Mouse (Mus musculus) heart, embryonic 14.5 days (tissue): Measurements from ENCODE around the gene Arhgef1. TPM values are rescaled to one million over a fixed set of nuclear protein-coding genes. Genes with fewer than 3 reads are reported as not detected.

Experiments used
- ATAC-seq: fragments of 200-750 bp; cut with Nextera tagmentation; 2 replicates; pipeline ENCODE4 v1.8.0; 2017; ENCODE audit warnings: low read depth, moderate TSS enrichment; ENCODE audit not compliant: insufficient number of reproducible peaks, insufficient read depth, low FRiP score
- H3K27ac ChIP-seq, 2 experiments: fragments of 200-500 bp in 1 of 2; fragments of 300-500 bp in 1 of 2; sonication (generic) in 1 of 2; replicated peaks in 1 of 2; 2 replicates each; pipeline ENCODE4 v1.5.1; 2012 to 2014; ENCODE audit warnings: low read depth in 2 of 2, low read length in 2 of 2, control low read depth in 1 of 2, mild to moderate bottlenecking in 1 of 2, mixed read lengths in 1 of 2; ENCODE audit not compliant: control insufficient read depth in 1 of 2, insufficient read depth in 1 of 2
- H3K27me3 ChIP-seq: fragments of 300-500 bp; sonication (generic); 2 replicates; pipeline ENCODE4 v1.6.1; 2014; ENCODE audit warnings: mild to moderate bottlenecking, low read length, control low read depth; ENCODE audit not compliant: control insufficient read depth, insufficient read depth
- H3K36me3 ChIP-seq: fragments of 300-500 bp; sonication (generic); 2 replicates; pipeline ENCODE4 v1.6.1; 2014; ENCODE audit warnings: mild to moderate bottlenecking, control low read depth, low read length, mixed read lengths; ENCODE audit not compliant: control insufficient read depth, insufficient read depth
- H3K4me1 ChIP-seq, 2 experiments: fragments of 200-500 bp in 1 of 2; fragments of 300-500 bp in 1 of 2; sonication (generic) in 1 of 2; 2 replicates each; pipeline ENCODE4 v1.6.1; 2012 to 2014; ENCODE audit warnings: low read length in 2 of 2, control low read depth in 1 of 2, mixed read lengths in 1 of 2; ENCODE audit not compliant: control insufficient read depth in 2 of 2, insufficient read depth in 2 of 2
- H3K4me2 ChIP-seq: fragments of 300-500 bp; sonication (generic); 2 replicates; pipeline ENCODE4 v1.6.1; 2014; ENCODE audit warnings: mild to moderate bottlenecking, low read length
- H3K4me3 ChIP-seq, 2 experiments: fragments of 200-500 bp in 1 of 2; fragments of 300-500 bp in 1 of 2; sonication (generic) in 1 of 2; 2 replicates each; pipeline ENCODE4 v1.5.1; 2012 to 2014; ENCODE audit warnings: low read length in 2 of 2, mild to moderate bottlenecking in 2 of 2, control low read depth in 1 of 2, low read depth in 1 of 2, moderate library complexity in 1 of 2; ENCODE audit not compliant: control insufficient read depth in 1 of 2, insufficient read depth in 1 of 2
- H3K9ac ChIP-seq: fragments of 300-500 bp; sonication (generic); 2 replicates; pipeline ENCODE4 v1.6.1; 2014; ENCODE audit warnings: mild to moderate bottlenecking, low read length
- H3K9me3 ChIP-seq: fragments of 300-500 bp; sonication (generic); 2 replicates; pipeline ENCODE4 v1.6.1; 2016; ENCODE audit warnings: low read length, control low read depth; ENCODE audit not compliant: control insufficient read depth
- WGBS: fragments of 180-500 bp; shearing (Covaris S2); extraction: QIAGEN DNeasy Blood & Tissue Kit; methylation state at CpG from one replicate; pipeline ENCODE4 v1.1.7; 2014; 5-methylcytosine and 5-hydroxymethylcytosine counted together
- microRNA-seq: library from miRNA; unstranded; fragments of <30 nt; microRNA quantifications from one replicate; pipeline ENCODE4, GENCODE M21; 2016
- polyA plus RNA-seq: library from polyadenylated mRNA; unstranded; fragments of >200 nt; fragmentation: Nextera tagmentation; extraction: Ambion mirVana; gene quantifications from 2 replicates; pipeline ENCODE4 v1.2.1, GENCODE M21; 2014

Arhgef1 gene
- polyA plus RNA-seq, 1 experiment from 2014 or later = 63.3 TPM

DNA sequence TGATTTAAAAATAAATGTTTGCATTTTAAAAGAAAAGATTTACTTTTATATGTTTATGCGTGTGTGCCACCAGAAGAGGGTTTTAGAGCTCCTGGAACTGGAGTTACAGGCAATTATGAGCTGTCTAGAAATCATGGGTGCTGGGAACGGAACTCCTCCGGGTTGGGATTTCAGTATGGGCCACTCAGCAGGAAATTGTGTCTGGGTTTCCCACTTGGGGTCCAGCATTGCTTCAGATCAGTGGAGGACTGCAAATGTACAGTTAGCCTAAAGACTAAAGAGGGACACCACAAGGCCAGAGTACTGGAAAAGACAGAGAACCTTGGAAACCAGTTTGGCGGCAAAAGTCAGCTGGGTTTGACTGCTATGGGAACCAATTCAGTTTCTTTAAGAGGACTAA is 70.5 kb downstream of the Arhgef1 start:
- WGBS = 75% methylated on average over 4 of the region's 4 CpGs
- Histone ChIP-seq H3K4me2 (no peak overlapping the region), H3K27me3 (no peaks in the 10 kb centered on the region), H3K4me1 (peaks cover 5 to 9% of the 10 kb centered on the region in 2 experiments), H3K9me3 (no peaks in the 10 kb centered on the region), H3K27ac (no peak overlapping the region), H3K9ac (no peak overlapping the region), H3K36me3 (peaks cover 8% of the 10 kb centered on the region), H3K4me3 (no peak overlapping the region)
- ATAC-seq = no peak

DNA sequence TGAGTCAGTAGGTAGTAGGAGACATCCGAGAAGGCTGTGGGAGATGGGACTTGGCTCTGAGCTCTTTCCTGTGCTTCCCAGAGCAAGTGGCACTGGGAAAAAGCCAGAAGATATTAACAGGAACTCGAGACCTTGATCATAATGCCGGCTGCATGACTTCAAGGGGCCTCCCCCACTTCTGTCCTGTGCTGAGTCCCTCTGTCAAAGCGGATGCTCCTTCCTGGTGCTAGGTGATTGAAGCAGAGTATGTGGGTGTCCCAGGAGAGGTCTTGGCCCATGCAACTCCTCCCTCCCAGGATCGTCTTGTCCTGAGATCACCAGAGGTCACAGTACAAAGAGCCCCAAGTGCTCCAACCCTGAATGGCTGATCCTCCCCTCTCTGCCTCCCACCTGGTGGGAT is 71.2 kb downstream of the Arhgef1 start:
- Histone ChIP-seq H3K27ac (no peak overlapping the region), H3K4me3 (no peak overlapping the region), H3K9me3 (no peaks in the 10 kb centered on the region), H3K36me3 (peaks cover 8% of the 10 kb centered on the region), H3K4me2 (no peak overlapping the region), H3K9ac (no peak overlapping the region), H3K27me3 (no peaks in the 10 kb centered on the region), H3K4me1 (peaks cover 5 to 9% of the 10 kb centered on the region in 2 experiments)
- no peak for ATAC-seq
- WGBS = 60% methylated on average over 5 of the region's 5 CpGs

DNA sequence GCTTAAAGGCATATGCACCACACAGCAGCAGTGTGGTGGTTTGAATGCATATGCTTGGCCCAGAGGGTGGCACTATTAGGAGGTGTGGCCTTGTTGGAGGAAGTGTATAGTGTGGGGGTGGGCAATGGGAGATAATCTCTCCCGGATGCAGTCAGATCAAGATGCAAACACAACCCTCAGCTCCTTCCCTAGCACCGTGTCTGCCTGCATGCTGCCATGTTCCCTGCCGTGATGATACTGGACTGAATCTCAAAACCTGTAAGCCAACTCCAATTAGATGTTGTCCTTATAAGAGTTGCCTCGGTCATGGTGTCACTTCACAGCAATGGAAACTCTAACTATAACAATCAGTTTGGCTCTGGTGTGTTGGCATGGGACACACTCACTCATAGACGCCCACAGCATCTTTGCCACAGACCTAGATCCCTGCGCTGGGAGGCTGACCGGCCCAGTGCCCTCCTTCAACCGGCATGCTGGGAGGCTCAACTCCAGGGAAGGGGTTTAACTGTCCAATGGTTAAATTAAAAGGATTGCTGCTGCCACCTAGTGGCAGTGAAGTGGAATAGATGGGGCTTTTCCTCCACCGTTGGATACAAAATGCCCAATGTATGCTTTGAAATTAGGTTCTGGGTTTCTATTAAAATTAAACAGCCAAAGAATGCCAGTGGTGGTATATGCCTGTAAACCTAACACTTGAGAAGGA is 72.3 kb downstream of the Arhgef1 start:
- ATAC-seq = no peak
- H3K9ac ChIP-seq = no peak overlapping the region
- H3K4me3 ChIP-seq = no peak overlapping the region
- peaks cover 2% of the 10 kb centered on the region for H3K36me3 ChIP-seq
- no peak overlapping the region for H3K27ac ChIP-seq
- no peak overlapping the region for H3K4me2 ChIP-seq
- WGBS = 27% methylated on average over 9 of the region's 9 CpGs
- no peaks in the 10 kb centered on the region for H3K9me3 ChIP-seq
- peaks cover 5 to 9% of the 10 kb centered on the region in 2 experiments for H3K4me1 ChIP-seq
- H3K27me3 ChIP-seq = no peaks in the 10 kb centered on the region

Small RNAs within 50 kb of the gene (microRNA-seq; reads per million reads assigned to microRNA genes)
- not detected for gene Mir7046

Other genes with a start within 250 kb of the Arhgef1 start
- gene Tex101, start 226.2 kb upstream of the Arhgef1 start, polyA plus RNA-seq = not detected in 2 replicates
- not detected in 2 replicates for gene BC049730, start 193.7 kb upstream of the Arhgef1 start, polyA plus RNA-seq
- not detected in 2 replicates for gene Gm4763, start 176.0 kb upstream of the Arhgef1 start, polyA plus RNA-seq
- not detected in 2 replicates for gene Cd177, start 142.6 kb upstream of the Arhgef1 start, polyA plus RNA-seq
- not detected in 2 replicates for gene Ceacam10, start 125.7 kb upstream of the Arhgef1 start, polyA plus RNA-seq
- gene Gm9844, start 40.7 kb upstream of the Arhgef1 start, polyA plus RNA-seq = 13.5 and 14.2 TPM in 2 replicates
- not detected in 2 replicates for gene Lypd4, start 33.0 kb upstream of the Arhgef1 start, polyA plus RNA-seq
- gene Dmrtc2, start 32.9 kb upstream of the Arhgef1 start, polyA plus RNA-seq = not detected in 2 replicates
- 1,418 and 1,656 TPM in 2 replicates for gene Rps19, start 18.5 kb upstream of the Arhgef1 start, polyA plus RNA-seq
- not detected in 2 replicates for gene Cd79a, start 5.5 kb upstream of the Arhgef1 start, polyA plus RNA-seq
- gene Gm4881, start 41.6 kb downstream of the Arhgef1 start, polyA plus RNA-seq = not detected in 2 replicates
- 254 and 263 TPM in 2 replicates for gene Rabac1, start 69.8 kb downstream of the Arhgef1 start, polyA plus RNA-seq
- gene Atp1a3, start 103.0 kb downstream of the Arhgef1 start, polyA plus RNA-seq = 0.67 and 0.76 TPM in 2 replicates
- 5.7 and 8.3 TPM in 2 replicates for gene Grik5, start 169.4 kb downstream of the Arhgef1 start, polyA plus RNA-seq
- 14.5 and 14.8 TPM in 2 replicates for gene Zfp574, start 169.7 kb downstream of the Arhgef1 start, polyA plus RNA-seq